Mouse (Mus musculus) A20 (cell line): ENCODE measurements at regions not wholly inside any gene's neighbourhood (a gene's known extent, or its start where the extent isn't known, plus 50 kb on each side); places are given as distances from the start of the nearest gene placed in this dataset.

Experiments
- DNase-seq: peaks from one replicate; pipeline ENCODE4 v3.0.0-alpha.2; 2011; ENCODE audit warnings: low read depth, low spot score

DNA sequence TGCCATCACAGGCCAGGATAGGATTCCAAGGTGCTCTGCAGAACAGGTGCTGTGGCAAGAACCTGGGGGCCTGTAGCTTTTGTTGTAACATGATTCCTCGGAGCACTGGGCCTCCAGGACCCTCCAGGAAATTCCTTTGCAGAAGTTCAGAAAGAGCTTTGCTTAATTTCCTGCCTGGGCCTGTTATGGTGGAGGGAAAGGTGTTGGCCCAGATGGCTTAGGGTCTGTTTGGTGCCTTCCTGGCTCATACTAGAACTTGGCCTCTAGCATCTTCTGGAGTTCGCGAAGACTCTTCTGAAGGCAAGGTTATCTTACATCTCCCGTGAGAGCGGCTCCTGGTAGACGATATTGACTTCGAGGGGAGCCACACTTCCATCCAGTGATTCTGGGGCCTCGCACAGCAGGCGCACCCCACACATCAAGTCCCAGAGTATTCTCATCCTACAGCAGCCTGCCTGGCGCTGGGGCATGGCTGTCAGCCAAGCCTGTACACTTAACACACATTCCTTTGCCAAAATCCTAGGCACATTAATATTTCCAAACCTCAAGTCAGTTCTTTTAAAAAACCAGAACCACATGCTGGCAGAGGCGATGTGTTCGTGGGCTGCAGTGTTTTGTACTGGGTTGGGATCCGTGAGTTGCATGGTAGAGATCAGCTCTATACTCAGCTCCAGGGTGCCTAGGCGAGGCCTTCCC lies 54.5 kb upstream of the Cxcl14 start:
- no peak for DNase-seq

DNA sequence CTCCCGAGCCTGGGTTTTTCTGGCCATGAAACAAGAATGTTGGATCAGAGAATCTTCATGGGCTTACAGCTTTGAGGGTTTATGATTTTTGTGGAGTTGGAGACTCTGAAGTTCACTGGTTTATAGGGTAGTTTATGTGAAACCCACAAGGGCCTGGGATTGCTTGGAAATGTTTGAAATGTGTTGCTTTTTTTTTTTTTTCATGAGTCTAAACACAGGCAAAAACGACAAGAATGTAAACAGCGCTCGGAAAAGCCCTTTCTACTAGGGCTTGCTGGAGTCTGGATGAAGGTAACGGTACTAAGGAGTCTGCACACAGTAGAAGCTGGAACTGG lies 55.0 kb upstream of the Cxcl14 start:
- DNase-seq: no peak

DNA sequence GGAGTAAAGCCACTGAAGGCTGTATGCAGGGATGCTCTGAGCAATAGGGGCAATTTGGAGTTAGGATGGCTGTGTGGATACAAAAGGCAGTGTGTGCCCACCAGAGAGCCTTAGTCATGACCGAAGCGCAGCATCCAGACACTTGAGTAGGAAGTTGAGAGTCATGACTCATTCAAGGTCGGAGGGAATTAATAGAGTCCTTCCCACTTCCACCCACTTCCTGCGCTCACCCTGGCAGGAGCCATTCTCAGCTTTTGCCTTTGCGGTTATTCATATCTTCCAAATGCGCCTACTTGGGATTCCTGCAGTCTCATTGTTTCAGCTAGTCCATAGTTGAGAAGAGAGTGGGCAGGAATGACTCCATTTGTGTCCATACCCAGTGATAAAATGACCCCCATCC lies 56.1 kb upstream of the Cxcl14 start:
- DNase-seq: no peak

DNA sequence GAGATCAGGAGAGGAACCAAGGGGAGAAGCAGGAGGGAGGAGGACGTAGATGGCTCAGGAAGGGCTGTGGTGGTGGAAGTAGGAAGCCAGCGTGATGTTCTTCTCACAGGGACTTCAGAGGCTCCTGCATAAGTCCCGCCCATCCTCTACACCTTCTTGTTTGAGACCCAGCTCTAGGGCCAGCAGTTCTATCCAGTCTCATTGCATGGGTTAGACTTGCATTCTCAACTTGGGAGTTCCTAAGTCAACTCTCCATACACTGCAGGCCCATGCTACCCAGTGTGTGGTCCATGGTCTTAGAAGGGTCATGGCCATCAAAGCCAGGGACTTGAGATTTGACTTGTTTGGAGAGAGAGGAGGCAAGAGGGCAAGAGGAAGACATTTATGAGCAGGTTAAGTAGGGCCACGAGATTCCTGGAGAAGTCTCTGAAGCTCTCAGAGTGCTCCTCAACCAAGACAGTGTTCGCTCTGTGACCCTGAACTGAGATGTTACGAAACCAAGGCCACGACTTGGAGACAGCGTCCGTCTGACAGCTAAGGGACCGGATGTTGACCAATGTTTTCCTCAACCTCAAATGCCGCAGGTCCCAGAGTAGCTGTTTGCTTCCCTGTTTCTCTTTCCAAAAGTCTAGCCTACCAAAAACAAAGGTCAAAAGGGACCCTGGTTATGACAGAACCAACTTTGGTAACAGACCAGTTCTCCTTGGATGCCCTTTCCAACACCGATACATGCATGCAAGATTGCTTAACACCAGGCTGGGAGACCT lies 56.7 kb upstream of the Cxcl14 start:
- DNase-seq: no peak

DNA sequence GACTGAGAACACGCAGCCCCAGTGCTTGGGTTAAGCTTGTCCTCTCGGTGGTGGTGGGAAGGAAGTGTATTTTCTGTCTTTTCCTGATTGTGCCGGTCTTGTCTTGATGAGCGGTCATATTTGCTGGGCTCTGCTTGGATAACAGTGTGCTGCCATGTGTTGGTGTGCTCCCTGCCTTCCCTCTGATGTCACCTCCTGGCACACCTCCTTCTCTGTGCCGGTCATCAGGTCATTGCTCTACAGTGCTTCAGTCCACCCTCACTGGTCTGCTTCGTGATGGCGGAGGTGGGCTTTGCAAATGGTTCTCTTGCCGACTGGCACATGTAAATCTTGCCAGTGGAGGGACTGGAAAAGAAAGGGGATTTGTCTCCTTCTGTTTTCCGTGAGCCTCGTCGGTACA lies 57.6 kb upstream of the Cxcl14 start:
- no peak for DNase-seq

DNA sequence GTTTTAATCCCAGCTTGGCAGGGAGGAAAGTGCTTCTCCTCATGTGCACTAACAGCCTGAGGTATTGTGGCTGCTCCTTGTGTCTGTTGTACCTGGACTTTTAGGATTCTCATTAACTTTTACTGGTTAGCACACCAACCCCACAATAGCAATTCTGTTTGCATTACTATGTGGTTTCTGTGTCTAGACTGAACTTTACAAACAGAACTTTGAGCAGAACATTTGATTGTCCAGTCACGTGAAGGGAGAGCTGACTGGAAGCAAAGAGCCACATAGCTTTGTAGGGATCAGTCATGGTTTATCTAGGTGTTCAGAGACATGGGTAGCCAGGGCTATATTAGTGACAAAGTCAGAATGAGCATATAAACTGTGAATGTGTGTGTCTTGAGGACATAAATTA lies 58.3 kb upstream of the Cxcl14 start:
- no peak for DNase-seq

DNA sequence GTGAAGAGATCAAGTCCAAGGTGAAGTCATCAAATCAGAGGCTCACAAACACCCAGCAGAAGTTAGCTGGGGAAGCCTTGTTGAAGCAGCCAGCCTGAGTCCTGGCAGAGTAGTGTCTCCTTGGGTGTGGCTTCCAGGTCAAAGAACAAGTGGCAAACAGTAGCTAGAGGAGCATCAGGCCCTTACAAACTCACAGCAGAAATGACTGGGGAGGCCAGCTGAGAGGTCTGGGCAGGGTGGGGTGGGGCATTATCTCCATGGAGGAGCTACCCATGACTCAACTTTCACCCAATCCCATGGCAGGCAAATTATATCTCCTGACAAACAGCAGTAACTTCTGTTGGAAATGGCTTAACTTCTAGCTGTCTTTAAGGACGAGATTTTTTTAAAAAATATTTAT lies 60.6 kb upstream of the Cxcl14 start:
- no peak for DNase-seq

DNA sequence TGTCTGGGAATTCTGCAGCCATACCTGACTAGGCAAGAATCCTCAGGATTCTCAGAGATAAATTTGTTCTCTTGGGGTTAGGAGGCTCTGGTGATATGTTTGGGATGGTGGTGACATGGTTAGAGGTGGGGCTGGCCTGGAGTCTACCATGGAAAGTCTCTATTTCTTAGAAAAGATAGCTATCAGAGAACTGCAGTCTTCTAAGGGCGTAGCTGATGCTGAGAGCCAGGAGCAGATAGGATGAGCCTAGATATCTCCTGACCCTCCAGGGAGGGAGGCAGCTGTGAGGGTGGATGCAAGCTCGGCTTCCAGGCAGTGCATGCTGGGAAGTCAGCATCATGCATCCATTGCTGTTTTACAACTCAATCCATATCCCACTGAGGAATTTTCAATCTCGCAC lies 61.6 kb upstream of the Cxcl14 start:
- DNase-seq: no peak

DNA sequence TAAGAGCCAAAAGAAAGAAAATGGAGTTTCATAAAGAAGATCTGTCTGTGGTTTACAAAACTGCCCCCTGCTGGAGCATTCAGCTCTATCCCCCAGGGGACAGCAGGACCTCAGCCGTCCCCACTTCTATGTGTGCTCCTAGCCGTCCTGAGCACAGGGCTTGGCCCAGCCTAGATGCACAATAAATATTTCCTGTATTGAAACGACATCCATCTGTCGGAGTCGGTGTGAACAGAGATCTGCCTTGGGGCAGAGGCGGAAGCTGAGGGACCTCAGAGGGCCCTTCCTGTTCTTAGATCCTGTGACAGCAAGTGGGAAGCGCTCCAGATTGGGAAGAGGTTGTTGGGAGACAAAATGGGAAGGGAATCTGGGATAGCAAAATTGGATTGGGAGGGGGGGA lies 62.5 kb upstream of the Cxcl14 start:
- DNase-seq: no peak

DNA sequence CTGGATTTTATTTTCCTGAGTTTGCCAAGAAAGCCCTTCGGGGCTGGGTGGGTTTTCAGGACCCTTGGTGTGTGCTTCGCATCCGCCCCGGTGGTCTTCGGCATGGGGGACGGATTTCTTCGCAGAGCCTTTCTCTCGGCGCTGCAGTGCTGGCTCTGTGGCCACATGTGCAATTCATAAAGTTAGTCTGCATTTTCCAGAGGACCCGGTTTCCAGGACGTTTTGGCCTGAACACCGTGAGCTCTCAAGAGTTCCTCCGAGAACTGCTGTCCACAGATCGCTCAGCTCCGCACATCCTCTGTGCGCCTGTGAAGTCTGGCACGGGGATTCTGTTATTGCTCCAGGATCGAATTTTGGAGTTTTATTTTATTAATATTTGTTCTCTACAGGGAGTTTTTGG lies 63.2 kb upstream of the Cxcl14 start:
- no peak for DNase-seq

DNA sequence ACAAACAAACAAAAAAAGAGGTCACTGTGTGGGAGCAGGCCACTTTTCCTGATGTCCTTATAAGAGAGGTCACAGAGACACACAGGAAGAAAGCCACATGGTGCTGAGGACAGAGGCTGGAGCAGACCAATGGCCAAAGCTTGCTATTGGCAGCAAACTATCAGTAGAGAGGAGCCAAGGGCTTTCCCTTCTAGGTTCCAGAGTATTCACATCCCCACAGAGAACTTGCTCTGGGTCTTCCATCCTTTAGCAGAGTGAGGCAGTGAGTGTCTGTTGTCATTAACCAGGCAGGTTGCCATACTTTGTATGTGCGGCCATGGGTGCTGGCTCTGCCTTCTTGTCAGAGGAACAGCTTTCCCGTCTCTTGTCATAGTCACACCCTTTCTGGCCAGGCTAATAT lies 64.5 kb upstream of the Cxcl14 start:
- no peak for DNase-seq

DNA sequence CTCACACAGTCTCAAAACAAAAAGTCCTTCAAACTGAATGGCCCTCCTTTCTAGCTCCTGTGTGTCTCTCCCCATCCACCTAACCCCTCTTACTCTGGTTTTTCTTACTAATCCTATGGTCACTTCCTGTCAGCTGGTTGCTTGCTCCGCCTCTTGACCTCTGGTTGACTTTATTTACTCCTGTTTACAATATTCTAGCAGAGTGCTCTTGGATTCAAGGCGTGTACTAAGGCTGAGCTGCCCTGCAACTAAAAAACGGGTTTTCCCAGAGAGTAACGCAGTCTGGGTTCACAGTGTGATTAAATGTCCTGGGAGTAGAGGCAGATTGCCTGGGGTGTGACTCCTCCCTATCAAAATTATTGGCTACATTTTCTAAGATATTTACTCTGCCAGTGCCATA lies 64.2 kb upstream of the Gm3045 start:
- no peak for DNase-seq

DNA sequence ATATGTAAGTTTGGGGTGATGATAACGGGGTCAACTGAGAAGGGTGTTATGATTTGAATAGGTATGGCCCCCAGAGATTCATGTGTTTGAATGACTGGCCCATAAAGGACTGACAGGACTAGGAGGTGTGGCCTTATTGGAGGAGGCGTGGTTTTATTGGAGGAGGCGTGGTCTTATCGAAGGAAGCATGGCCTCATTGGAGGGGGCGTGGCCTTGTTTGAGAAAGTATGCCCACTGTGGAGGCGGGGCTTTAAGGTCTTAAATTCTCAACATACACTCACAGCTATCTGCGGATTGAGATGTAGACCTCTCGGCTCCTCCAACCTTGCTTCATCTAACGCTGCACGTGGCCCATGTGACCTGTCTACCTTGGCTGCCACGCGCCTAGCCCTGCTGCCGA lies 63.7 kb upstream of the Gm3045 start:
- DNase-seq: peak; percentile 21

DNA sequence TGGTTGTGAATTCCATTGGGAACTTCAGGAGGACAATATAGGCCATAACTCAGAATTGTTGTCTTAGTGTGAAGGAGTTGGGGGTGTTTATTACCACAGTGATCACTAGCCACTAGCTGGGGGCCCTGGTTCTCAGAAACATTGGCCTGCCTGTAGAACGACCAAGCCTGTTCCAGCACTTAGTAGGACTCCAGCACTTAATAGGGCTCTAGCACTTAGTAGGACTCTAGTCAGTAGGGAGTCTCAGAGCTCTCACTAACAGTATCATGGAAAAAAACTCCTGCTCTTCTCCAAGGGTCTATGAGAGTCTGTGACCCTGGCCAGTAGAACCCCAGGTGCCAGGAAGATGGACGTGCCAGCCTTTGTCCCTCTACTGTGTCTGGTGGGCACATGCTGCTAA lies 56.8 kb upstream of the Gm3045 start:
- no peak for DNase-seq

DNA sequence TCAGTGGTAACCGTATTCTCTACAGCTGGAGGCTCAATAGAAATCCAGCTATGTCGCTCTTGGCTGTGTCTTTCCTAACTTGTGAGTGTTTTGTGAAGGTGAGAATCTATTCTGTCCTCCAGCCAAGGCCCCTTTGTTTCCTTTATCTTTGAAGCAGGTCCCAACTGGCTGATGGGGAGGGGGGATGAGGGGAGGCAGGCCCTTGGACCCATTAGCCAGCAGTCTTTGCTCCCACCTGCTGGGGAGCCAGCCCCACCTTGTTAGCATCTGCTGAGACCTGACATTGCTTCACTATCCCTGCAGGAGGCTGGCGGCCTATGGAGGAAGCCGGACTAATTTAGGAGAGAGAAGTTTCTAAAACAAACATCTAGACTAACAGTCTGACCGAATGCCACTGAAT lies 55.0 kb upstream of the Gm3045 start:
- DNase-seq: no peak

DNA sequence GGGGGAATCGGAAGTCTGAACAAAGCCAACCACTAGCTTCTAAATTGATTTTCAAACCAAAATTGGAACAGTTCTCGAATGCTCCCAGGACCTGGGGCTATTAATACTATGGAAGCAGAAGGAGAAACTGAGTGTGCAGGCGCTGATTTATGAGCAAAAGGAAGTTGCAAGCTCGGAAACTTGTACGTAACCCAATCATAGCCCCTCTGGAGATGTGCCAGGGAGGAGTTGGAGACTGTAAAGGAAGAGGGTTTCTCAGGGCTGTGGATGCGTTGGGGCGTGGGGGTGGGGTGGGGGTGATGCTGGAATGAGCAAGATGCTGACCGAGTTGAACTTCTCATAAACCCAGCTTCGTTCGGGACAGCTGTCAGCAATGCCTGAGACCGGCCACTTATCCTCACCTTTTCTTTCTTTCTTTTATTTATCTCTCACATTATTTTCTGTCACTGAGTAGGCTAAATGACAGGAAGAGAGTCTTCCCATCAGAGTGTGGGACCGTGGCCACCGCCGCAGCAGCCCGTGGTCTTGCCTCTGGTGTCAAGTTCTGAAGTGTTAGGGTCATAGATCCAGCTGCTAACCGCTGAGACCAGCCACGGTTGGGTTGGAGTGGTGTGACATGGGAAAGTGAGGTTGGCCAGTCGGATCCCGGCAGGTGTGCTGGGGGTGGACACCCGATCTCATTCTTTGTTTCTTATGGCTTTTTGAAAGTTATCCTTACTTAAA lies 54.2 kb upstream of the Gm3045 start:
- no peak for DNase-seq

DNA sequence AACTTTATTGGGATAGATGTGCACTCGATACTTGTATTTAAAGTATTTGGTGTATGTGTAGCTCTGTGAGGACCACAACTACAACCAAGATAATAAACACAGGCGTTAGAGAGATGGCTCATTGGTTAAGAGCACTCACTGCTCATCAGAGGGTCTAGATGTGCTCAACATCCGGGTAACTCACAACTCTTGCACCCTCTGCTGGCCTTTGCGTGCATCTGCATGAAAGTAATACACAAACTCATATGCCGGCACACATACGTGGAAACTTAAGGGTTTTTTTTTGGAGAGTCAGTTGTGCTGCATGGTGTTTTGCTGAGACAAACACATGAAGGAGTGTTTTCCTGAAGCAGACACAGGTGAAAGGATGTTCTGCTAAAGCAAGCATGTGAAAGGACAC lies 53.7 kb upstream of the Gm3045 start:
- DNase-seq: peak; percentile 5
